Mouse (Mus musculus) midbrain, embryonic 16.5 days (tissue): Measurements from ENCODE around the gene Slc9a3r1. TPM values are rescaled to one million over a fixed set of nuclear protein-coding genes. Genes with fewer than 3 reads are reported as not detected.

Source experiments
- ATAC-seq: fragments of 200-750 bp; cut with Nextera tagmentation; 2 replicates; pipeline ENCODE4 v1.8.0; 2017; ENCODE audit warnings: moderate TSS enrichment
- H3K27ac ChIP-seq: fragments of 300-500 bp; sonication (generic); 2 replicates; pipeline ENCODE4 v1.5.1; 2014; ENCODE audit warnings: mild to moderate bottlenecking, low read length, mixed read lengths
- H3K27me3 ChIP-seq: fragments of 300-500 bp; sonication (generic); 2 replicates; pipeline ENCODE4 v1.6.1; 2014; ENCODE audit warnings: low read depth, low read length, mixed read lengths; ENCODE audit not compliant: control insufficient read depth, insufficient read depth
- H3K36me3 ChIP-seq: fragments of 300-500 bp; sonication (generic); 2 replicates; pipeline ENCODE4 v1.6.1; 2014; ENCODE audit warnings: mild to moderate bottlenecking, low read length, moderate library complexity, mixed read lengths; ENCODE audit not compliant: control insufficient read depth, insufficient read depth
- H3K4me1 ChIP-seq: fragments of 300-500 bp; sonication (generic); 2 replicates; pipeline ENCODE4 v1.6.1; 2014; ENCODE audit warnings: mild to moderate bottlenecking, low read length, mixed read lengths; ENCODE audit not compliant: control insufficient read depth, insufficient read depth
- H3K4me2 ChIP-seq: fragments of 300-500 bp; sonication (generic); 2 replicates; pipeline ENCODE4 v1.6.1; 2014; ENCODE audit warnings: mild to moderate bottlenecking, low read length, mixed read lengths
- H3K4me3 ChIP-seq: fragments of 300-500 bp; sonication (generic); 2 replicates; pipeline ENCODE4 v1.5.1; 2014; ENCODE audit warnings: low read depth, mild to moderate bottlenecking, low read length, moderate library complexity, mixed read lengths
- H3K9ac ChIP-seq: fragments of 300-500 bp; sonication (generic); 2 replicates; pipeline ENCODE4 v1.6.1; 2014; ENCODE audit warnings: low read depth, low read length, mixed read lengths
- H3K9me3 ChIP-seq: fragments of 300-500 bp; sonication (generic); replicated peaks from 2 replicates; pipeline ENCODE4 v1.6.1; 2014; ENCODE audit warnings: mild to moderate bottlenecking, low read length, mixed read lengths; ENCODE audit not compliant: control insufficient read depth, poor library complexity, severe bottlenecking
- WGBS: fragments of 180-500 bp; shearing (Covaris S2); extraction: QIAGEN DNeasy Blood & Tissue Kit; methylation state at CpG from one replicate; pipeline ENCODE4 v1.1.7; 2014; 5-methylcytosine and 5-hydroxymethylcytosine counted together
- polyA plus RNA-seq: library from polyadenylated mRNA; unstranded; fragments of >200 nt; fragmentation: Nextera tagmentation; extraction: Ambion mirVana; gene quantifications from 2 replicates; pipeline ENCODE4 v1.2.1, GENCODE M21; 2015

Slc9a3r1 gene
- polyA plus RNA-seq, 1 experiment from 2014 or later, result 57.5 TPM

GRCm38 (mm10) chr11:115224889-115225288 is 61.7 kb downstream of the Slc9a3r1 start:
- Histone ChIP-seq H3K27ac (no peak overlapping the region), H3K9ac (no peak overlapping the region), H3K4me3 (no peak overlapping the region), H3K9me3 (no peaks in the 10 kb centered on the region), H3K4me2 (no peak overlapping the region), H3K27me3 (no peaks in the 10 kb centered on the region), H3K4me1 (peaks cover 44% of the 10 kb centered on the region), H3K36me3 (no peaks in the 10 kb centered on the region)
- no peak for ATAC-seq
- WGBS, result 51% methylated on average over 8 of the region's 8 CpGs

GRCm38 (mm10) chr11:115225301-115225700 is 62.2 kb downstream of the Slc9a3r1 start:
- Histone ChIP-seq H3K4me3 (no peak overlapping the region), H3K27ac (no peak overlapping the region), H3K9ac (no peak overlapping the region), H3K36me3 (no peaks in the 10 kb centered on the region), H3K27me3 (no peaks in the 10 kb centered on the region), H3K4me2 (no peak overlapping the region), H3K4me1 (peaks cover 44% of the 10 kb centered on the region), H3K9me3 (no peaks in the 10 kb centered on the region)
- ATAC-seq, result no peak
- 39% methylated on average over 6 of the region's 6 CpGs for WGBS

- no peaks in the 10 kb centered on the region for H3K36me3 ChIP-seq
- H3K4me3 ChIP-seq, result no peak overlapping the region
- peak; percentile 61 for ATAC-seq
- WGBS, result 21% methylated on average over 14 of the region's 14 CpGs
- peak overlapping the region; percentile 58; the same call in 1 of the 2 replicates for H3K27ac ChIP-seq
- no peak overlapping the region for H3K4me2 ChIP-seq
- H3K4me1 ChIP-seq, result peaks cover 52% of the 10 kb centered on the region
- H3K9me3 ChIP-seq, result no peaks in the 10 kb centered on the region
- H3K27me3 ChIP-seq, result no peaks in the 10 kb centered on the region
- 0 out of 2 replicates have a peak overlapping the region, but pooled peaks have one; percentile 35 for H3K9ac ChIP-seq
Observed at GRCm38 (mm10) chr11:115226811-115227491, 63.8 kb downstream of the Slc9a3r1 start.

GRCm38 (mm10) chr11:115227640-115228039 is 64.5 kb downstream of the Slc9a3r1 start:
- Histone ChIP-seq H3K27ac (no peak overlapping the region), H3K4me1 (peaks cover 53% of the 10 kb centered on the region), H3K4me2 (no peak overlapping the region), H3K4me3 (no peak overlapping the region), H3K9ac (no peak overlapping the region), H3K9me3 (no peaks in the 10 kb centered on the region), H3K36me3 (no peaks in the 10 kb centered on the region), H3K27me3 (no peaks in the 10 kb centered on the region)
- WGBS, result 20% methylated on average over 12 of the region's 12 CpGs
- ATAC-seq, result no peak

GRCm38 (mm10) chr11:115228430-115228829 is 65.3 kb downstream of the Slc9a3r1 start:
- Histone ChIP-seq H3K4me3 (no peak overlapping the region), H3K9me3 (no peaks in the 10 kb centered on the region), H3K27me3 (no peaks in the 10 kb centered on the region), H3K4me2 (no peak overlapping the region), H3K9ac (no peak overlapping the region), H3K27ac (no peak overlapping the region), H3K36me3 (no peaks in the 10 kb centered on the region), H3K4me1 (peaks cover 53% of the 10 kb centered on the region)
- WGBS, result 67% methylated on average over 7 of the region's 7 CpGs
- ATAC-seq, result no peak

GRCm38 (mm10) chr11:115229021-115229930 is 66.1 kb downstream of the Slc9a3r1 start:
- H3K4me3 ChIP-seq, result no peak overlapping the region
- WGBS, result 50% methylated on average over 15 of the region's 15 CpGs
- H3K36me3 ChIP-seq, result no peaks in the 10 kb centered on the region
- H3K4me1 ChIP-seq, result peaks cover 58% of the 10 kb centered on the region
- H3K9me3 ChIP-seq, result no peaks in the 10 kb centered on the region
- no peak overlapping the region for H3K27ac ChIP-seq
- H3K4me2 ChIP-seq, result no peak overlapping the region
- no peaks in the 10 kb centered on the region for H3K27me3 ChIP-seq
- ATAC-seq, result no peak
- H3K9ac ChIP-seq, result no peak overlapping the region

Other genes starting within 250 kb of the Slc9a3r1 start
- gene Cd300lb, start 229.0 kb upstream of the Slc9a3r1 start, polyA plus RNA-seq, result 0.07 TPM in 1 of 2 replicates, not detected in the other
- gene Cd300c, start 194.2 kb upstream of the Slc9a3r1 start, polyA plus RNA-seq, result not detected in 2 replicates
- gene Cd300ld, start 173.4 kb upstream of the Slc9a3r1 start, polyA plus RNA-seq, result not detected in 2 replicates
- 0.94 and 0.95 TPM in 2 replicates for gene Cd300c2, start 161.5 kb upstream of the Slc9a3r1 start, polyA plus RNA-seq
- gene Cd300ld2, start 147.1 kb upstream of the Slc9a3r1 start, polyA plus RNA-seq, result not detected in 2 replicates
- gene Cd300ld4, start 136.3 kb upstream of the Slc9a3r1 start, polyA plus RNA-seq, result not detected in 2 replicates
- gene Cd300ld5, start 125.6 kb upstream of the Slc9a3r1 start, polyA plus RNA-seq, result not detected in 2 replicates
- gene Cd300ld3, start 114.9 kb upstream of the Slc9a3r1 start, polyA plus RNA-seq, result not detected in 2 replicates
- gene Cd300e, start 101.2 kb upstream of the Slc9a3r1 start, polyA plus RNA-seq, result 0.11 TPM in 1 of 2 replicates, not detected in the other
- 1.0 TPM in 2 replicates for gene Rab37, start 71.9 kb upstream of the Slc9a3r1 start, polyA plus RNA-seq
- 0.34 TPM in 1 of 2 replicates, not detected in the other for gene Cd300lf, start 29.3 kb upstream of the Slc9a3r1 start, polyA plus RNA-seq
- 12.5 and 14.9 TPM in 2 replicates for gene Tmem104, start 24.1 kb downstream of the Slc9a3r1 start, polyA plus RNA-seq
- gene Nat9, start 24.5 kb downstream of the Slc9a3r1 start, polyA plus RNA-seq, result 23.2 and 23.9 TPM in 2 replicates
- 0.18 and 0.31 TPM in 2 replicates for gene Grin2c, start 103.9 kb downstream of the Slc9a3r1 start, polyA plus RNA-seq
- 19.7 and 23.4 TPM in 2 replicates for gene Fdxr, start 113.7 kb downstream of the Slc9a3r1 start, polyA plus RNA-seq
- 0.91 and 1.4 TPM in 2 replicates for gene Fads6, start 134.3 kb downstream of the Slc9a3r1 start, polyA plus RNA-seq
- 0.09 and 0.29 TPM in 2 replicates for gene Otop2, start 143.8 kb downstream of the Slc9a3r1 start, polyA plus RNA-seq
- 0.10 and 0.20 TPM in 2 replicates for gene Ush1g, start 158.7 kb downstream of the Slc9a3r1 start, polyA plus RNA-seq
- gene Otop3, start 171.4 kb downstream of the Slc9a3r1 start, polyA plus RNA-seq, result 0.78 and 0.80 TPM in 2 replicates
- gene Hid1, start 204.4 kb downstream of the Slc9a3r1 start, polyA plus RNA-seq, result 68.6 and 75.2 TPM in 2 replicates
- 18.5 and 21.6 TPM in 2 replicates for gene Cdr2l, start 218.6 kb downstream of the Slc9a3r1 start, polyA plus RNA-seq
- 173 and 180 TPM in 2 replicates for gene Mrpl58, start 240.4 kb downstream of the Slc9a3r1 start, polyA plus RNA-seq